Mouse (Mus musculus): ENCODE measurements around the gene Cd151. TPM values are rescaled to one million over a fixed set of nuclear protein-coding genes. Genes with fewer than 3 reads are reported as not detected.

Cd151 gene
- polyA plus RNA-seq, 1 experiment from 2014 or later = 79.1 TPM

DNA sequence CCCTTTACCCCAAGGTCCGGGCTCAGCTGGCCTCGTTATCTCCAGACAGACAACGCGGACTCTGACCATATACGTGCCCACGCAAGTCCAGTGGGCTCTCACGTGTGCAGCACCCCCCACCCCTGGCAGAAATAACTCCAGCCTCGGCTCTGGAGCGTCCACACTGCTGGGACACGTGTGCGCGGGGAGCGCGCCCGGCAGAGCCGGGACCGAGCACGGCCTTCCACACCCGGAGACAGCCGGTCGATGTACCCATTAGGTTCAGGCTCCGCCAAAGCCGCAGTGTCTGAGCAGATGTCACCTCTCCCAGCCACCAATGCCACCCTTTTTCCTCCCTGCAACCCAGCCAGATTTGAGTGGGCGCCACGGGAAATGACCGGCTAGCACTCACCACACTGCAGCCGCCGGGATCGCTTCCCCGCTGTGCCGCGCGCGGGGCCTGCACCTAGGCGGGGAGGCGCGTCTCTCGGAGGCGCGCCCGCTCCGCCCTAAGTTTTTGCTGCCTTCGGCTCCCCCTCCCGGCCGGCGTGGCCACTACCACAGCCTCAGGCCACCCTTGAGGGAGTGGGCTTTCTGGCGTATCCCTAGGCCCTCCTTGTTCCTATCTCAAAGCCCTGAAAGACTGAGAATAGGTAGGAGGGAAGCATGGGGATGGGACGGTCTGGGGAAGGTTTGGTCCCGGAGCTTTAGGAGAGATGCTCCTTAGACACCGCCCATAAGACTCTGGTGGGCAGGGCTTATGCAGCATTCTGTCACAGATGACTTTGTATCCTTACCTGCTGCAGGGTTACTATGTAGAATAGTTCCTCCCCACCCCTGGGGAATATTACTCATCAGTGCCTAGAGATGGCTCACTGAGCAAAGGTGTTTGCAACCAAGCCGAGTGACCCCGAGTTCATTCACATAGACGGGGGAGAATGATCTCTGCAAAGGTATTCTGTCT is 29.7 kb upstream of the Cd151 start, which contains the start of gene Slc25a22:
Gene Slc25a22, minus strand, starts transcription at position 715 of the 943 bp plus-strand sequence.
- Histone ChIP-seq H3K4me1 (ENCODE audit: insufficient read depth) (peaks cover 20% of the 10 kb centered on the region; the same call in 1 of the 2 replicates), H3K9ac (peak within 1 kb of the TSS; percentile 76), H3K4me3 (ENCODE audit: low read depth, low read length) (peak within 1 kb of the TSS; percentile 70), H3K4me2 (peak within 1 kb of the TSS; percentile 96), H3K36me3 (ENCODE audit: insufficient read depth) (peaks cover 44% of the 10 kb centered on the region), H3K27ac (ENCODE audit: low read depth) (no peak within 1 kb of the TSS), H3K27me3 (ENCODE audit: insufficient read depth, low read length) (no peaks in the 10 kb centered on the region), H3K9me3 (ENCODE audit: low read depth, low read length) (no peaks in the 10 kb centered on the region)
- ATAC-seq (ENCODE audit: insufficient read depth) = peak; percentile 85
- WGBS = 6% methylated on average over 53 of the region's 53 CpGs
- DNase-seq = peak; percentile 93
- peak; percentile 74 for TF ChIP-seq CTCF (IDR thresholded peaks at IDR 0.05; ENCODE audit: low read depth)

DNA sequence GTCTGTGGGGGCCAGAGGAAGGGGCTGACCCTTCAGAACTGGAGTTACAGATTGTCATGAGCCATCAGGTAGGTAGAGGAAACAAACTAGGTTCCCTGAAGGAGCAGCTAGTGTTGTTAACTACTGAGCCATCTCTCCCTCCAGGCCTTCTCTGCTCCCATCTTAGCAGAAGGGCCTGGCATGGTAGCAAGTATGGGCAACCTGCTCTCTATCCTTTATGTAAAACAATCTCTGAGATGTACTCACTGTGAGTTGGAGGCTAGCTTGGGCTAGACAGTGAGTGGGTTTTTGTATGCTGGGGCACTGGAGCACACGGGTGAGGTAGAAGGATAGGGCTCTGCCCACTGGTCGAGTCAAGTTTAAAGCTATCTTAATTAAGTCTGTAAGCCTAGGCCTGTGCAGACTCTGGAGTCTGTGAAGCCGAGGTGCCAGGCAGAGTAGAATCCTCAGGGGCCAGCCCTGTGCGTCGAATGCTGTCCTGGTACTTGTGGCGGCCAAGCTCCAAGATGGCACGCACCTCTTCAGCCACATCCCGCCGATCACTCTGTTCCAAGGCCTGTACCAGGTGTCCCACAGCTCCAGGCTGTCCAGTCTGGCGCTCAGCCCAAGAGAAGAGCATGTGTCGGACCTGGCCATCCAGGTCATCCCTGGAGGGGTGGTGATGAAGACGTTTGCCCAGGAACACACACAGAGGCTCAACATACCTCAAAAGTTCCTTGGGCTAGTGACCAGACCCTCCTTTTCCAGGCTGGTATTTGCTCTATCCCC is 28.8 kb upstream of the Cd151 start:
- Histone ChIP-seq H3K9me3 (ENCODE audit: low read depth, low read length) (no peaks in the 10 kb centered on the region), H3K4me1 (ENCODE audit: insufficient read depth) (peaks cover 29% of the 10 kb centered on the region), H3K27me3 (ENCODE audit: insufficient read depth, low read length) (no peaks in the 10 kb centered on the region), H3K9ac (no peak overlapping the region), H3K27ac (ENCODE audit: low read depth) (no peak overlapping the region), H3K4me3 (ENCODE audit: low read depth, low read length) (no peak overlapping the region), H3K36me3 (ENCODE audit: insufficient read depth) (peaks cover 35% of the 10 kb centered on the region), H3K4me2 (no peak overlapping the region)
- ATAC-seq (ENCODE audit: insufficient read depth) = no peak
- DNase-seq = no peak
- 89% methylated on average over 12 of the region's 12 CpGs for WGBS
- no peak for TF ChIP-seq CTCF (IDR thresholded peaks at IDR 0.05; ENCODE audit: low read depth)

DNA sequence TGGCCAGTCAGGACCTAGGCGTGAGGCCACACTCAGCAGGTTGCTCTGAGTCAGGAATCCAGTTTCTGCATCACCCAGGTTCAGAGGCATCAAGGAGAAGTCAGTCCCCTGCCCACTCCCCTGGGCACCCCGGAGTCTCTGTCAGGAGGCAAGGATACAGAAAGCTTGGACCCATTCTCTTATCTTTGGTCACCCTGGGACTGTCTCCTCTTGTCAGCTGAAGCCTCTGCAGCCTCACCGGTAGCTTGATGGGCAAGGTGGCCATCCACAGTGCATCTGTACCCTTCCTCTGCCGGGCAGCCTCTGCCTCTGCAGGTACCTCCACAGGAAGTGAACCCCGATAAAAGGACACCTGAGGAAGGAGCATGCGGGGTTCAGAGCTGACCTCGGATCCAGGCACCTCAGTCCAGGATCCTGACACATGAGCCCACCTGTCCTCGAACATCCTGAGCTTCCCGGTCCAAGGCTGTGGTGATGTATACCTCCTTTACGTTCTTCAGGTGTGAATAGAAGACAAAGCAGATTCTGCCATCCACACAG is 28.0 kb upstream of the Cd151 start:
- ATAC-seq (ENCODE audit: insufficient read depth) (no peak), DNase-seq (no peak)
- no peak overlapping the region for H3K4me3 ChIP-seq (ENCODE audit: low read depth, low read length)
- no peaks in the 10 kb centered on the region for H3K9me3 ChIP-seq (ENCODE audit: low read depth, low read length)
- H3K4me2 ChIP-seq = no peak overlapping the region
- peaks cover 29% of the 10 kb centered on the region for H3K4me1 ChIP-seq (ENCODE audit: insufficient read depth)
- WGBS = 92% methylated on average over 10 of the region's 10 CpGs
- H3K36me3 ChIP-seq (ENCODE audit: insufficient read depth) = peaks cover 29% of the 10 kb centered on the region
- H3K27ac ChIP-seq (ENCODE audit: low read depth) = no peak overlapping the region
- H3K9ac ChIP-seq = no peak overlapping the region
- no peak for TF ChIP-seq CTCF (IDR thresholded peaks at IDR 0.05; ENCODE audit: low read depth)
- no peaks in the 10 kb centered on the region for H3K27me3 ChIP-seq (ENCODE audit: insufficient read depth, low read length)

DNA sequence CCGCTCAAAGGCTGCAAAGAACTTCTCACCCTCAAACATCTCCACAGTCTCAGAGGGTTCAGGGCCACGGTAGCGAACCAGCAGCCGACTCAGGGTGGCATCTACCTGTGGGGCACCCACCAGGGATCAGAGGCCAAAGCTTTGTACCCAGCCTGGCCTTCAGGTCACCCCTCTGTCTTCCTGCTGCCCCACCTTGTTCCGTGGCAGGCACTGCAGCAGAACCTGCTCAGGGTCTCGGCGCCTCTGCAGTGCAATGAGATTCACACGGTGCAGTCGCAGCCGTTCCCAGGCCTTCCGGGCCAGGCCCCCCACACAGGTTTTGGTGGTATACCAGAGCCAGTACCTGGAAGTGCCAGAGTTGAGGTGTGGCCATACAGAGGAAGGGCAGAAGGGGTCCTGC is 27.4 kb upstream of the Cd151 start:
- 94% methylated on average over 11 of the region's 11 CpGs for WGBS
- H3K4me2 ChIP-seq = no peak overlapping the region
- peaks cover 23% of the 10 kb centered on the region for H3K4me1 ChIP-seq (ENCODE audit: insufficient read depth)
- H3K4me3 ChIP-seq (ENCODE audit: low read depth, low read length) = no peak overlapping the region
- no peak for TF ChIP-seq CTCF (IDR thresholded peaks at IDR 0.05; ENCODE audit: low read depth)
- H3K27me3 ChIP-seq (ENCODE audit: insufficient read depth, low read length) = no peaks in the 10 kb centered on the region
- DNase-seq = no peak
- H3K9me3 ChIP-seq (ENCODE audit: low read depth, low read length) = no peaks in the 10 kb centered on the region
- ATAC-seq (ENCODE audit: insufficient read depth) = no peak
- peaks cover 29% of the 10 kb centered on the region for H3K36me3 ChIP-seq (ENCODE audit: insufficient read depth)
- H3K27ac ChIP-seq (ENCODE audit: low read depth) = no peak overlapping the region
- no peak overlapping the region for H3K9ac ChIP-seq

DNA sequence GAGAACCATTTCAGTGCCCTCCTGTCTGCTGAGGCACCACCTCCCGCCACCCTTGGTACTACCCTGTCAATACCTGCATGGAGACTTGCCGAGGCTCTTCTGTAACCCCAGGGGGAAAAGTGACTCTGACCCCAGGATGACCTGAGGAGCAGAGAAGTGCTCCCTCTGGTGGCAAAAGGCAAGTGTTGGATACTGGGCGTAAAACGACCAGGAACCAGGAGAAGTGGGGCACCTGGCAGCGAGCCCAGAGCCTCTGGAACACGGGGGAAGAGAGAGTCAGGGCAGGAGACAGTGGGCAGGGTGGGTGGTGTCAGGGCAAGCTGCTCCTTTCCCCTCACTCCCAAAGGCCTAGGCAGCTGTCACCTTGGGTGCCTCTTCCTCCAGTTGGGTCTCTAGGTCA is 26.6 kb upstream of the Cd151 start:
- no peak overlapping the region for H3K9ac ChIP-seq
- ATAC-seq (ENCODE audit: insufficient read depth) = no peak
- H3K27ac ChIP-seq (ENCODE audit: low read depth) = no peak overlapping the region
- TF ChIP-seq CTCF (IDR thresholded peaks at IDR 0.05; ENCODE audit: low read depth) = peak; percentile 81
- DNase-seq = peak; percentile 77
- peaks cover 19% of the 10 kb centered on the region for H3K4me1 ChIP-seq (ENCODE audit: insufficient read depth)
- H3K4me2 ChIP-seq = no peak overlapping the region
- peaks cover 29% of the 10 kb centered on the region for H3K36me3 ChIP-seq (ENCODE audit: insufficient read depth)
- no peaks in the 10 kb centered on the region for H3K9me3 ChIP-seq (ENCODE audit: low read depth, low read length)
- no peak overlapping the region for H3K4me3 ChIP-seq (ENCODE audit: low read depth, low read length)
- WGBS = 22% methylated on average over 6 of the region's 6 CpGs
- H3K27me3 ChIP-seq (ENCODE audit: insufficient read depth, low read length) = no peaks in the 10 kb centered on the region

DNA sequence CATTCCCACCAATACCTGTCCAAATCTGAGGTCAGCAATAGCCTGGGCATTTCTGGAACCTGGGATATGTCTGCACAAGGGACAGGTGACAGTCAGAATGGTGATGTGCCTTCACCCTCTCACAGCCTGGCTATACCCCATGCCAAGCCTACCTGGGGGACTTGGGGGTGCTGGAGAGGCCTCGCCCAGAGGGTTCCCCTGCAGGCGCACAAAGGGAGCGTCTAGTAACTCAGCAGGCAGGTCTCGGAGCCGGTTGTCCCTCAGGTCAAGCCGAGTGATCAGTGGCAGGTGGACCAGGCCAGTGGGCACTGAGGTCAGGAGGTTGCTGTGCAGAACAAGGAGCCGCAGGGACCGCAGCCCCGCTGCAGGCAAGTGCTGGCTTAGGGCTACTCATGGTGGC is 25.7 kb upstream of the Cd151 start:
- no peak overlapping the region for H3K4me3 ChIP-seq (ENCODE audit: low read depth, low read length)
- H3K4me2 ChIP-seq = no peak overlapping the region; the same call in 1 of the 2 replicates
- no peak for ATAC-seq (ENCODE audit: insufficient read depth)
- peaks cover 17% of the 10 kb centered on the region for H3K4me1 ChIP-seq (ENCODE audit: insufficient read depth)
- no peak for TF ChIP-seq CTCF (IDR thresholded peaks at IDR 0.05; ENCODE audit: low read depth)
- H3K27ac ChIP-seq (ENCODE audit: low read depth) = no peak overlapping the region
- 88% methylated on average over 9 of the region's 9 CpGs for WGBS
- no peaks in the 10 kb centered on the region for H3K27me3 ChIP-seq (ENCODE audit: insufficient read depth, low read length)
- H3K36me3 ChIP-seq (ENCODE audit: insufficient read depth) = peaks cover 29% of the 10 kb centered on the region
- DNase-seq = no peak
- H3K9ac ChIP-seq = peak overlapping the region; percentile 13; the same call in 1 of the 2 replicates
- H3K9me3 ChIP-seq (ENCODE audit: low read depth, low read length) = no peaks in the 10 kb centered on the region
